Mouse (Mus musculus) MEL-GATA-1-ER (cell line): ENCODE measurements at regions not wholly inside any gene's neighbourhood (a gene's known extent, or its start where the extent isn't known, plus 50 kb on each side); places are given as distances from the start of the nearest gene placed in this dataset.
"Not testable (repeated sequence)": the region's sequence is repeated elsewhere in the genome, so short reads cannot be mapped to it uniquely, and the experiment has no call there.

Experiments
- DNase-seq: peaks from one replicate; pipeline ENCODE4 v3.0.0-alpha.2; 2012; ENCODE audit warnings: low read depth; ENCODE audit errors: extremely low read depth

- DNase-seq: no peak
These were observed 61.3 kb downstream of the Tmem17 start for GRCm38 (mm10) chr11:22573166-22573565.

- no peak for DNase-seq
These were observed 61.9 kb downstream of the Tmem17 start for GRCm38 (mm10) chr11:22573802-22574201.

GRCm38 (mm10) chr11:22574506-22574905 lies 62.6 kb downstream of the Tmem17 start:
- no peak for DNase-seq

- no peak for DNase-seq
These were observed 72.2 kb downstream of the Tmem17 start for GRCm38 (mm10) chr11:22584100-22584487.

- DNase-seq: no peak
These were observed 72.7 kb downstream of the Tmem17 start for GRCm38 (mm10) chr11:22584488-22585158.

GRCm38 (mm10) chr11:22587691-22588241 lies 75.9 kb downstream of the Tmem17 start:
- no peak for DNase-seq

GRCm38 (mm10) chr11:22588546-22588945 lies 76.7 kb downstream of the Tmem17 start:
- DNase-seq: no peak

GRCm38 (mm10) chr11:22589901-22590300 lies 78.0 kb downstream of the Tmem17 start:
- no peak for DNase-seq

GRCm38 (mm10) chr11:22591050-22591449 lies 79.2 kb downstream of the Tmem17 start:
- not testable (repeated sequence) for DNase-seq

- no peak for DNase-seq
These were observed 80.8 kb downstream of the Tmem17 start for GRCm38 (mm10) chr11:22592706-22593105.

- DNase-seq: no peak
These were observed 84.4 kb downstream of the Tmem17 start for GRCm38 (mm10) chr11:22596076-22596804.

GRCm38 (mm10) chr11:22596805-22597149 lies 84.9 kb downstream of the Tmem17 start:
- DNase-seq: no peak

- no peak for DNase-seq
These were observed 88.5 kb downstream of the Tmem17 start for GRCm38 (mm10) chr11:22600370-22600769.

- DNase-seq: no peak
These were observed 90.1 kb downstream of the Tmem17 start for GRCm38 (mm10) chr11:22601977-22602376.

GRCm38 (mm10) chr11:22602610-22603009 lies 90.7 kb downstream of the Tmem17 start:
- no peak for DNase-seq

GRCm38 (mm10) chr11:22603397-22603796 lies 91.5 kb downstream of the Tmem17 start:
- no peak for DNase-seq

- DNase-seq: no peak
These were observed 94.5 kb downstream of the Tmem17 start for GRCm38 (mm10) chr11:22606380-22606779.

GRCm38 (mm10) chr11:22607645-22608044 lies 95.8 kb downstream of the Tmem17 start:
- no peak for DNase-seq

- no peak for DNase-seq
These were observed 97.1 kb downstream of the Tmem17 start for GRCm38 (mm10) chr11:22608945-22609344.

- no peak for DNase-seq
These were observed 98.7 kb downstream of the Tmem17 start for GRCm38 (mm10) chr11:22610433-22611101.

- no peak for DNase-seq
These were observed 99.4 kb downstream of the Tmem17 start for GRCm38 (mm10) chr11:22611102-22611869.
